ENCODE assay signal across 21 mouse cellular contexts in genomic region chr2:102730386-102730785, GRCm38 (mm10).
DNase-seq lines count a peak whose midpoint lies in the region; ATAC-seq and TF ChIP-seq lines count a peak whose summit lies in the region.
"Had no signal": no experiment of that assay in that cellular context is flagged by ENCODE, and none has a peak within 500 bp of the region (broad histone marks: within the 10 kb centered on the region; RNA-seq: fewer than 3 reads in every experiment).

No protein-coding gene starts in this region.

- no peaks in the 10 kb centered on the region for H3K4me1 ChIP-seq in lung, embryonic 14.5 days (ENCODE audit: insufficient read depth)
- H3K4me1 ChIP-seq in lung, postnatal 0 days (ENCODE audit: insufficient read depth, low read depth, low read length) = no peaks in the 10 kb centered on the region
- peaks cover 19% of the 10 kb centered on the region; the same call in 1 of the 2 replicates for H3K4me1 ChIP-seq in embryonic facial prominence, embryonic 12.5 days
- peaks cover 11% of the 10 kb centered on the region for H3K4me1 ChIP-seq in forebrain, embryonic 14.5 days (ENCODE audit: control insufficient read depth, insufficient read depth, low read length)
- H3K4me1 ChIP-seq in limb, embryonic 13.5 days = peaks cover 40% of the 10 kb centered on the region
- H3K4me1 ChIP-seq: intestine, embryonic 15.5 days had no signal

- no peak overlapping the region for H3K4me3 ChIP-seq in lung, embryonic 14.5 days (ENCODE audit: low read depth, low read length)
- H3K4me3 ChIP-seq in lung, postnatal 0 days (ENCODE audit: low read depth, low read length) = no peak overlapping the region
- no peak overlapping the region for H3K4me3 ChIP-seq in embryonic facial prominence, embryonic 12.5 days
- no peak overlapping the region for H3K4me3 ChIP-seq in forebrain, embryonic 14.5 days (ENCODE audit: low read depth, low read length)
- no peak overlapping the region for H3K4me3 ChIP-seq in limb, embryonic 13.5 days
- H3K4me3 ChIP-seq: gastrocnemius, adult 2 months; heart, embryonic 13.5 days; intestine, embryonic 15.5 days; liver, embryonic 12.5 days had no signal

- H3K4me2 ChIP-seq in lung, embryonic 14.5 days = no peak overlapping the region
- no peak overlapping the region for H3K4me2 ChIP-seq in lung, postnatal 0 days (replicated peaks; ENCODE audit: low read depth, low read length)
- 0 out of 2 replicates have a peak overlapping the region, but pooled peaks have one; percentile 18 for H3K4me2 ChIP-seq in embryonic facial prominence, embryonic 12.5 days (replicated peaks)
- H3K4me2 ChIP-seq in forebrain, embryonic 14.5 days (ENCODE audit: low read length) = no peak overlapping the region
- peak overlapping the region; percentile 27; the same call in 1 of the 2 replicates for H3K4me2 ChIP-seq in limb, embryonic 13.5 days (replicated peaks)
- H3K4me2 ChIP-seq: heart, embryonic 13.5 days; hindbrain, embryonic 14.5 days; intestine, embryonic 15.5 days; liver, embryonic 12.5 days had no signal

- H3K27me3 ChIP-seq in lung, embryonic 14.5 days (ENCODE audit: insufficient read depth, low read length) = no peaks in the 10 kb centered on the region
- H3K27me3 ChIP-seq in lung, postnatal 0 days (replicated peaks; ENCODE audit: insufficient read depth, low read length) = no peaks in the 10 kb centered on the region
- no peaks in the 10 kb centered on the region for H3K27me3 ChIP-seq in embryonic facial prominence, embryonic 12.5 days
- no peaks in the 10 kb centered on the region for H3K27me3 ChIP-seq in forebrain, embryonic 14.5 days (replicated peaks; ENCODE audit: control insufficient read depth, insufficient read depth, low read length)
- H3K27me3 ChIP-seq in limb, embryonic 13.5 days = peaks cover 2% of the 10 kb centered on the region; the same call in 1 of the 2 replicates
- H3K27me3 ChIP-seq: CH12.LX; heart, embryonic 13.5 days; intestine, embryonic 15.5 days; liver, embryonic 12.5 days had no signal

- H3K9ac ChIP-seq in lung, embryonic 14.5 days = no peak overlapping the region
- H3K9ac ChIP-seq in lung, postnatal 0 days (replicated peaks; ENCODE audit: low read depth) = no peak overlapping the region
- H3K9ac ChIP-seq in embryonic facial prominence, embryonic 12.5 days = no peak overlapping the region
- H3K9ac ChIP-seq in forebrain, embryonic 14.5 days (ENCODE audit: low read length) = no peak overlapping the region
- H3K9ac ChIP-seq in limb, embryonic 13.5 days = no peak overlapping the region
- H3K9ac ChIP-seq: heart, embryonic 13.5 days; hindbrain, embryonic 14.5 days; intestine, embryonic 15.5 days; liver, embryonic 12.5 days had no signal

- no peak for TF ChIP-seq EP300 in lung, postnatal 0 days (IDR thresholded peaks at IDR 0.05)

- no peak overlapping the region for H3K27ac ChIP-seq in lung, embryonic 14.5 days (ENCODE audit: low read depth)
- no peak overlapping the region for H3K27ac ChIP-seq in lung, postnatal 0 days (ENCODE audit: low read length)
- H3K27ac ChIP-seq in embryonic facial prominence, embryonic 12.5 days = no peak overlapping the region
- no peak overlapping the region for H3K27ac ChIP-seq in forebrain, embryonic 14.5 days (ENCODE audit: low read depth, low read length)
- H3K27ac ChIP-seq in limb, embryonic 13.5 days = peak overlapping the region; percentile 44; the same call in 1 of the 2 replicates
- H3K27ac ChIP-seq: gastrocnemius, adult 2 months; heart, embryonic 13.5 days; hindbrain, embryonic 14.5 days; intestine, embryonic 15.5 days; liver, embryonic 12.5 days had no signal

- WGBS in lung, embryonic 14.5 days = 53% methylated on average over 5 of the region's 5 CpGs
- WGBS in lung, postnatal 0 days = 67% methylated on average over 5 of the region's 5 CpGs
- whole genome bisulfite sequencing in embryonic facial prominence, embryonic 12.5 days = 49% methylated on average over 5 of the region's 5 CpGs
- WGBS in forebrain, embryonic 14.5 days = 46% methylated on average over 5 of the region's 5 CpGs
- 27% methylated on average over 5 of the region's 5 CpGs for WGBS in limb, embryonic 13.5 days

- no peak; the same call in 1 of the 2 replicates for ATAC-seq in lung, embryonic 14.5 days (ENCODE audit: insufficient read depth)
- ATAC-seq in lung, postnatal 0 days = no peak
- ATAC-seq in embryonic facial prominence, embryonic 12.5 days (ENCODE audit: insufficient number of reproducible peaks, insufficient read depth, low FRiP score, low TSS enrichment) = no peak
- peak; percentile 63; the same call in 1 of the 2 replicates for ATAC-seq in forebrain, embryonic 14.5 days
- ATAC-seq in limb, embryonic 13.5 days (ENCODE audit: low FRiP score, low read depth) = peak; percentile 49
- ATAC-seq: intestine, embryonic 15.5 days; liver, embryonic 12.5 days had no signal

- H3K36me3 ChIP-seq in lung, embryonic 14.5 days (ENCODE audit: insufficient read depth) = no peaks in the 10 kb centered on the region
- H3K36me3 ChIP-seq in lung, postnatal 0 days (ENCODE audit: insufficient read depth, low read length) = no peaks in the 10 kb centered on the region
- H3K36me3 ChIP-seq in embryonic facial prominence, embryonic 12.5 days = no peaks in the 10 kb centered on the region
- H3K36me3 ChIP-seq in forebrain, embryonic 14.5 days (ENCODE audit: control insufficient read depth, insufficient read depth, low read length) = no peaks in the 10 kb centered on the region
- H3K36me3 ChIP-seq in limb, embryonic 13.5 days = no peaks in the 10 kb centered on the region
- H3K36me3 ChIP-seq: heart, embryonic 13.5 days; intestine, embryonic 15.5 days; liver, embryonic 12.5 days had no signal

- peak; percentile 34 for DNase-seq in lung, embryonic 14.5 days
- no peak for DNase-seq in lung, postnatal 0 days (ENCODE audit: low spot score)
- DNase-seq in forebrain, embryonic 14.5 days (ENCODE audit: low spot score) = peak; percentile 12
- DNase-seq in yolk sac, embryonic 10.5 days (ENCODE audit: low spot score) = no peak
- no peak for DNase-seq in c-Kit-positive CD71-positive TER-119-positive erythroid progenitor cells, embryonic 14.5 days (ENCODE audit: low spot score)
- no peak for DNase-seq in kidney, adult 18-20 months
- DNase-seq: cerebellum, adult 9-10 months; gastrocnemius, adult 2 months; heart, postnatal 36 days; kidney, postnatal 4 days; lung, adult 2 months; lung, postnatal 4 days; right cerebral cortex, postnatal 4 days; thymus, adult 2 months had no signal

- TF ChIP-seq CTCF in lung, embryonic 14.5 days (IDR thresholded peaks at IDR 0.05; ENCODE audit: low read depth) = no peak
- no peak for TF ChIP-seq CTCF in lung, postnatal 0 days (IDR thresholded peaks at IDR 0.05)

- no peaks in the 10 kb centered on the region for H3K9me3 ChIP-seq in lung, embryonic 14.5 days (ENCODE audit: low read depth, low read length)
- no peaks in the 10 kb centered on the region for H3K9me3 ChIP-seq in lung, postnatal 0 days (ENCODE audit: low read length)
- H3K9me3 ChIP-seq in embryonic facial prominence, embryonic 12.5 days = no peaks in the 10 kb centered on the region
- H3K9me3 ChIP-seq in forebrain, embryonic 14.5 days (replicated peaks; ENCODE audit: control insufficient read depth, low read length) = no peaks in the 10 kb centered on the region
- H3K9me3 ChIP-seq in limb, embryonic 13.5 days = no peaks in the 10 kb centered on the region
- H3K9me3 ChIP-seq: heart, embryonic 13.5 days; intestine, embryonic 15.5 days; liver, embryonic 12.5 days had no signal

Comparison
In these comparisons a context has a peak if more than half of its experiments do, and no peak if none do; other contexts are left out.
1. DNase-seq: peak in lung, embryonic 14.5 days (single experiment) and forebrain, embryonic 14.5 days (single experiment); none in lung, postnatal 0 days (single experiment), yolk sac, embryonic 10.5 days (single experiment), c-Kit-positive CD71-positive TER-119-positive erythroid progenitor cells, embryonic 14.5 days (single experiment) and kidney, adult 18-20 months (single experiment).
2. ATAC-seq: peak in forebrain, embryonic 14.5 days (single experiment) and limb, embryonic 13.5 days (single experiment); none in lung, embryonic 14.5 days (single experiment), lung, postnatal 0 days (single experiment) and embryonic facial prominence, embryonic 12.5 days (single experiment).
3. H3K4me2 ChIP-seq: peak in embryonic facial prominence, embryonic 12.5 days (single experiment) and limb, embryonic 13.5 days (single experiment); none in lung, embryonic 14.5 days (single experiment), lung, postnatal 0 days (single experiment) and forebrain, embryonic 14.5 days (single experiment).